Mouse (Mus musculus): Measurements from ENCODE around the gene Rfx8.

DNA sequence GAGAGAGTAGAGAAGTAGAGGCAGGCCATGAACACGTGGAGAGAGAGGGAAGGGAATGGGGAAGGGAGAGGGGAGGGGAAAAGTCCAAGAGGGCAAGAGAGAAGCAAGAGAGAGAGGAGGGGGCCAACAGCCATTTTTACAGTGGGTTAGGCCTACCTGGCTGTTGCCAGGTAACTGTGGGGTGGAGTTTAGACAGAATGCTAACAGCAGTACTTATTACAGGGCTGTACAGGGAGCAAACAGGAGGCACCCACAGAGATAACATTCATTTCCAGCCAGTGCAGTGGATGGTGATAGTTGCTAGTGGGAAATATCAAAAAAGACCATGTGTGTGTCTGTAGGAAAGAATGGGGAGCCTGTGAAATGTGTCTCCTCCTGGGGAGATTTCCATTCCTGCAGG lies 97.1 kb downstream of the Rfx8 start:
- TF ChIP-seq CTCF (IDR thresholded peaks at IDR 0.05; ENCODE audit: control insufficient read depth, insufficient read depth, insufficient read length) (no peak), CEBPB (IDR thresholded peaks at IDR 0.05; ENCODE audit: low read depth) (no peak), USF1 (IDR thresholded peaks at IDR 0.05; ENCODE audit: low read depth) (no peak), MYOD1 (IDR thresholded peaks at IDR 0.05; ENCODE audit: control insufficient read depth, insufficient read length, low read depth) (no peak)
